Mouse (Mus musculus) testis, adult 2 months (tissue): ENCODE results near the gene Hps4.

Source experiments
- CTCF ChIP-seq: fragments of 200-500 bp; IDR thresholded peaks from 2 replicates; pipeline ENCODE4 v1.5.1; 2012; ENCODE audit warnings: low read depth, mild to moderate bottlenecking, inconsistent platforms, low read length, moderate library complexity; ENCODE audit not compliant: control insufficient read depth, insufficient read depth, insufficient replicate concordance
- POLR2A ChIP-seq: fragments of 200-500 bp; IDR thresholded peaks from 2 replicates; pipeline ENCODE4 v1.6.1; 2012; ENCODE audit warnings: low read depth, mild to moderate bottlenecking, inconsistent platforms, low read length, moderate library complexity; ENCODE audit not compliant: control insufficient read depth

DNA sequence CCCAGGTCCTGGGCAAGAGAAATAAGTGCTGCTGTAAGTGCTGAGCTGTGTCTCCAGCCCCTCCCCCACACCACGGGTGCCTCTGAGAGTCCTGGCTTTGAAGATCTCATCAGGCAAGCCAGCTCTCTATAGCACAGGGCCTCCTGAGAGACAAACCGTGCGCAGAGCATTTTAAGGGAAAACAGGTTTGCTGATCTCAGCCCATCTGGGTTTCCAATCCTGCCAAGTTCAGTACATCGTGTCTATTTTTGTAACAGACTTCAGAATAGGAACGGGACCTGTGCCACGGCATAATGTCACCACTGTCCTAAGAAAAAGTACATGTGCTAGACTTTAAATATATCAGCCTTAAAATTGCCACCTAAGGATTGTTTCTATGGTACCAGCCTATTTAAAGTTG lies 21.9 kb upstream of the Hps4 start:
- no peak for TF ChIP-seq CTCF
- no peak for TF ChIP-seq POLR2A
